Mouse (Mus musculus) ES-E14 (cell line): ENCODE measurements around the gene Zc3h13.

ENCODE experiments used
- HCFC1 ChIP-seq: IDR thresholded peaks from 2 replicates; pipeline ENCODE4 v1.6.1; 2012; ENCODE audit warnings: low read length, inconsistent platforms, borderline replicate concordance; ENCODE audit not compliant: insufficient read depth
- MAFK ChIP-seq: IDR thresholded peaks from 2 replicates; pipeline ENCODE4 v1.6.1; 2014; ENCODE audit warnings: mild to moderate bottlenecking, low read depth, low read length, inconsistent platforms; ENCODE audit not compliant: insufficient read depth
- ZC3H11A ChIP-seq: IDR thresholded peaks from 2 replicates; pipeline ENCODE4 v1.6.1; 2012; ENCODE audit warnings: low read depth, mild to moderate bottlenecking, inconsistent platforms, low read length, borderline replicate concordance

GRCm38 (mm10) chr14:75377612-75378011, 93.4 kb downstream of the Zc3h13 start:
- TF ChIP-seq MAFK (no peak), HCFC1 (no peak), ZC3H11A (no peak)
